Mouse (Mus musculus) yolk sac, embryonic 10.5 days (tissue): Measurements from ENCODE around the gene Hoxb3.

Experiments
- DNase-seq: peaks from one replicate; pipeline ENCODE4 v3.0.0-alpha.2; 2017; ENCODE audit warnings: low spot score

The Hoxb3 gene

GRCm38 (mm10) chr11:96317608-96318367 is 5.3 kb upstream of the Hoxb3 start, which contains the start of gene Hoxb4:
Gene Hoxb4 (plus strand): TSS chr11:96318267.
- no peak for DNase-seq

GRCm38 (mm10) chr11:96318368-96319070 is 4.6 kb upstream of the Hoxb3 start:
- DNase-seq = peak; percentile 84

- peak; percentile 74 for DNase-seq
Measured at GRCm38 (mm10) chr11:96319071-96319902, 3.8 kb upstream of the Hoxb3 start.

- DNase-seq = no peak
Measured at GRCm38 (mm10) chr11:96319910-96320309, 3.2 kb upstream of the Hoxb3 start.

GRCm38 (mm10) chr11:96320688-96321087 is 2.4 kb upstream of the Hoxb3 start:
- no peak for DNase-seq

- DNase-seq = no peak
Measured at GRCm38 (mm10) chr11:96321846-96322245, 1.3 kb upstream of the Hoxb3 start.

GRCm38 (mm10) chr11:96322738-96323137 is 388 bp upstream of the Hoxb3 start:
- no peak for DNase-seq

- no peak for DNase-seq
Measured at GRCm38 (mm10) chr11:96324125-96324524, 999 bp downstream of the Hoxb3 start.

GRCm38 (mm10) chr11:96324965-96325364 is 1.8 kb downstream of the Hoxb3 start:
- no peak for DNase-seq

- no peak for DNase-seq
Measured at GRCm38 (mm10) chr11:96325747-96326212, 2.7 kb downstream of the Hoxb3 start.

GRCm38 (mm10) chr11:96326705-96327104 is 3.6 kb downstream of the Hoxb3 start:
- no peak for DNase-seq

GRCm38 (mm10) chr11:96327122-96327521 is 4.0 kb downstream of the Hoxb3 start:
- DNase-seq = no peak

- no peak for DNase-seq
Measured at GRCm38 (mm10) chr11:96327750-96328149, 4.6 kb downstream of the Hoxb3 start.

- no peak for DNase-seq
Measured at GRCm38 (mm10) chr11:96328605-96329004, 5.5 kb downstream of the Hoxb3 start.

- DNase-seq = no peak
Measured at GRCm38 (mm10) chr11:96332105-96332504, 9.0 kb downstream of the Hoxb3 start.

GRCm38 (mm10) chr11:96332618-96333032 is 9.5 kb downstream of the Hoxb3 start:
- DNase-seq = no peak

- no peak for DNase-seq
Measured at GRCm38 (mm10) chr11:96333241-96334001, 10.3 kb downstream of the Hoxb3 start.

- no peak for DNase-seq
Measured at GRCm38 (mm10) chr11:96334002-96334364, 10.9 kb downstream of the Hoxb3 start.

GRCm38 (mm10) chr11:96334998-96335397 is 11.9 kb downstream of the Hoxb3 start:
- DNase-seq = no peak

GRCm38 (mm10) chr11:96336597-96336996 is 13.5 kb downstream of the Hoxb3 start:
- DNase-seq = no peak

- no peak for DNase-seq
Measured at GRCm38 (mm10) chr11:96337026-96337425, 13.9 kb downstream of the Hoxb3 start.
